Mouse (Mus musculus) urinary bladder, postnatal 4 days (tissue): ENCODE measurements around the gene Setd1b.

Experiments
- DNase-seq, 2 experiments: peaks; one replicate each; pipeline ENCODE4 v3.0.0; 2021 to 2022; ENCODE audit warnings: low spot score in 2 of 2

The Setd1b gene

DNA sequence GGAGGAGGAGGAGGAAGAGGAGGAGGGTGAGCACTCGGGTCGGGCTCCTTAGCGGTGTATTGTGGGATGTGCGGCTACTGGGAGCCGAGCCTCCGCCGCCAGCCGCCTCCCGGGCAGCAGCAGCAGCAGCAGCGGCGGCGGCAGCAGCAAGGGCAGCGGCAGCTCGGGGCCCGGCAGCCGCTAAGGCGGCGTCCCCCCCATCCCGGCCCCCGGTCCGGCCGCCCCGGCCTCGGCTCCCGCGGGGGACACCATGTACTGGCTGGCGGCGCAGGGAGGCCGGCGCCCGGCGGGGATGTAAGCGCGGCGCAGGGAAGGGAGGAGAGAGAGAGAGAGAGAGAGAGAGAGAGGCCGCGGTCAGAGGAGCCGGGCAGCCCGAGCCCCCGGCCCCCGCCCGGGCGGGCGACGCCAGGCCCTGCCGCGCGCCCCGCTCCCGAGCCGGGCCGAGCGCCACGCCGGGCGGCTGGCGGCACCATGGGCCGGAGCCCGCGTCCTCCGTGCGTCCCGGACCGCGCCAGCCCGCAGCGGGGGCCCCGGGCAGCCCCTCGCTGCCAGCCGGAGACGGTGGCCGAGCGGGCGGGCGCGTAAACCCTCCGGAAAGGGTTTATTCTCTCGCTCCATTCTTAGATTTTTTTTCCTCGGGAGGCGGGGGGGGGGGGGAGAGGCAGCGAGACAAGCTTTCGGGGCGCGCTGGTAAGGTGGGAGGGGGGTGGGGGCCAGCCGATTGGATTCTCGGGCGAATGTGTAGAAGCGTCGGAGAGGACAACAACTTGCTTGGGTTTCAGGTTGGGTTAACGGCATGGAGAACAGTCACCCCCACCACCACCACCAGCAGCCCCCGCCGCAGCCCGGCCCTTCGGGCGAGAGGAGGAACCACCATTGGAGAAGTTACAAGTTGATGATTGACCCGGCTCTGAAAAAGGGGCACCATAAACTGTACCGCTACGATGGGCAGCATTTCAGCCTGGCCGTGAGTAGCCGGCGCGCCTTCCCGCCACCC is at the start of gene Setd1b:
TSS of gene Setd1b (plus strand) at position 33 of the 997 bp plus-strand sequence.
- no peak for DNase-seq

DNA sequence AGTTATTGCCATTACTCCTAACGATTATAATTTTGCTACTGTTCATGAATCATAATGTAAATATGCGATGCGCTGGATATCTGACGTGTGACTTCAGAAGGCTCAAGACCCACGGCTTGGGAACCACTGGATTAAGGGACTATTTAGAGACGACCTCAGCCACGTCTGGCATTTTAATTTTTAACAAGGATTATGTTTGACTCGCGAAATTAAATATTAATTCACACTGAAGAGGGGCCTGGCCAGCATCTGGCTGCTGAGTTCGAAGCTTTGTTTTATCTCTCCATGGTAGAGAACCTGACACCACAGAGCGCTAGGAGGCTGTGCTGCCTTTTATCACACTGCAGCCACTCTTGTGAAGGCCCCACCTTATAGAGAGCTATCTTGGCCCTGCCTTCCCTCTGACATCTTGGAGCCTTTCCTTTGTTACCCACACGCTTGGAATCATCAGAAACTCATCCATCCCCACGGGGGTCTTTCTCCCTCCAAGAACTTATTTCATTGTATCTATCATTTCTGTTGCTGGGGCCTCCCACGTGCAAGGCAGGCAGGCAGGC is 48.8 kb upstream of the Setd1b start:
- no peak for DNase-seq

DNA sequence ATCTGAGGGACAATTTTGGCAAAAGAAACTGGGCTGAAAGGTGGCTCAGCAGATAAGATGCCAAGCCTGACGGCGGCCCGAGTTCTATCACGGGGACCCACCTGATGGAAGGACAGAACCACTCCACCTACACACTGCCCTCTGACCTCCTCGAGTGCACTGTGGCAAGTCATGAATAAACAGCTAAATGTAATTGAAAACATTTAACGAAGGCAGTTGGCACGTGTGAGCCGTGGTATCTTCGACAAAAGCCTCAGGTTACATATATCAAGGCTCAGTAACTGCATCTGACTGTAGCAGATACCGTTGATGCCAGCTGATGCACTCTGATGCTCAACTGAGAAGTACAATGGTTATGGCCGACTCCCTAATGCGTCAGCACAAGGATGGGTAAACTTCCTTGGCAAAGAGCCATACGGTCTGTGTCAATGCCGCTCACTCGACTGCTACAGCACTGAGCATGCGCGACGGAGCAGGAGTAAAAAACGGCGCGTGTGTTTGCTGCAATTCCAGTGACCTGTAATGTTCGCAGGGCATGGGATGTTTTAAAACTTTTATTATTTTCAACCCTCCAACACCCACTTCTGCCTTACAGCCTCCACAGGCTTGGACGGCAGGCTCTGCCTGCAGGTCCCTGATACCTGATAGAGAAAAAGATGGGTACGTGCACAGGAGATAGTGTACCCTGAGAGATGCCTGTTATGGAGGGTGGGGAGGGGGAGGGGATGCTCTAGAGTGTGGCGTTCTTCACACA is 47.6 kb upstream of the Setd1b start:
- no peak for DNase-seq

- no peak for DNase-seq
Observed at GRCm38 (mm10) chr5:123096299-123096698, 45.7 kb upstream of the Setd1b start.

DNA sequence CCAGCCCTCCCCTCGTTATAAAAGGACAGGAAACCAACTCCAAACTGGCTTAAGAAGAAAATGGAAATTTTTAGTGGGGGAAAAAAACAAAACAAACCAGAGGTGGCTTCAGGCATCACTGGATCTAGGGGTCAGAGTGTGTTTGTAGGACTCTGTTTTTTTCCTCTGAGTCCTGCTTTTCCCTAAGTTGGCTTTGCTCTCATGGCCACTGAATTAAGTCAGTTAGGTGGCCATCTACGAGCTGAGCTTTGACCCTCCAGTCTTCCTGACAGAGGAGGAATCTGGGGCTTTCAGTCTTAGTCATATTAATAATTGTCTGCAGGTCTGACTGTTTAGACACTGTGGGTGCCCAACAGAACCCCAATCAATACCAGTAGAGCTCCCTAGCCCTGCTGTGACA is 43.5 kb upstream of the Setd1b start:
- no peak for DNase-seq

- DNase-seq: no peak
Observed at GRCm38 (mm10) chr5:123102376-123102775, 39.6 kb upstream of the Setd1b start.

- no peak for DNase-seq
Observed at GRCm38 (mm10) chr5:123103556-123103955, 38.4 kb upstream of the Setd1b start.

- DNase-seq: no peak
Observed at GRCm38 (mm10) chr5:123104769-123105168, 37.2 kb upstream of the Setd1b start.

DNA sequence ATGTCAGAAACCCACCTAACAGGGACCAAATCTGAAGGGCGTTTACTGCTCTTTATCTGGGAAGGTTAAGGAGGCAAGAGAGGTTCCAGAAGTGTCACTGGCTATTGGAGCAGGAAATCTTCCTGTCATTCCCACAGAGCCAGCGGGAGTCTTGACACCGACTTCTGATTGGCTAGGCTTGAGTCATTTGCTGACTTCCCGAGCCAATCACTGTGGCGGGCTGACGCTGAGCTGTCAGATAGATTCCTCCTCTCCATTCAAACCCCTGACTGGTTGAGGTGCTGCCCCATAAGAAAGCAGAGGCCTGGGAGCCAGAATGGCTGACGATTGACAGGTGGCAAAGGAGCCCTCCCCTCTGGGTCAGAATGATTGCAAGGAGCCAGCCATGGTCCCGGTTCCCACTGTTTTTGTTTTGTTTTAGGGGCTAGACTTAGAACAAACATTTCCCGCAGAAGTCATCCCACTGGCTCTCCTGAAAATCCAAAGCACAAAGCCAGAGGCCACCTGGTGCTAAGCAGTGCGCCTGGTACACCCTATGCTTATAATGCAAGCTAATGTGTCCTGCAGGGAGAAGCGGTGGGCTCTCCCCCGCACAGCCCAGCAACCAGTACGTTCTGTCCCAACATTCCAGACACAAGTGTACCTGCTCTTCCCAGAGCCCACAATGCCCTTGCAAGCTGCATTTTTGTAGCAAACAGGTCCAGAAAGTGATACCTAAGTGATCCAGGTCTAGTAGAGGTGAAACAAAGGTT is 32.4 kb upstream of the Setd1b start:
- no peak for DNase-seq

DNA sequence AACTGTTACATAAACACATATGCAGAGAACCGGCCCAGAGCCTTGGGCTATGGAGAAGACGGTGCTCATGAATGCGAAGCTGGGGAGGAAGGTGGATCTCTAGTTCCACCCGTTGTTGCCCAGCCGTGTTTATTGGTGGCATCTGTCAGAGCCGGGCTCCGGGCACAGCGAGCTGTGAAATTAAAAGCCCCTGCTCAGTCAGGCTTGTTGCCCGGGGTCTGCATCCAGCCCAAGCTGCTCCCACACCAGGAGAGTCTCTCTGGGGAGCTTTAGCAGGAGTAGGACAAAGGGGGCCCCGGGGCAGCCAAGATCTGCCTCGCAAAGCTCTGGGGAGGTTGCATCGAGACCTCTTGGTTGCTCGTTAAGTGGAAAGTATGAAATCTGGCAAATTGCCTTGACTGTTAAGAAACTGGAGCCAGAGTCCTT is 31.7 kb upstream of the Setd1b start:
- DNase-seq: no peak

GRCm38 (mm10) chr5:123114109-123114508 is 27.9 kb upstream of the Setd1b start:
- no peak for DNase-seq

GRCm38 (mm10) chr5:123114924-123115323 is 27.1 kb upstream of the Setd1b start:
- DNase-seq: no peak

DNA sequence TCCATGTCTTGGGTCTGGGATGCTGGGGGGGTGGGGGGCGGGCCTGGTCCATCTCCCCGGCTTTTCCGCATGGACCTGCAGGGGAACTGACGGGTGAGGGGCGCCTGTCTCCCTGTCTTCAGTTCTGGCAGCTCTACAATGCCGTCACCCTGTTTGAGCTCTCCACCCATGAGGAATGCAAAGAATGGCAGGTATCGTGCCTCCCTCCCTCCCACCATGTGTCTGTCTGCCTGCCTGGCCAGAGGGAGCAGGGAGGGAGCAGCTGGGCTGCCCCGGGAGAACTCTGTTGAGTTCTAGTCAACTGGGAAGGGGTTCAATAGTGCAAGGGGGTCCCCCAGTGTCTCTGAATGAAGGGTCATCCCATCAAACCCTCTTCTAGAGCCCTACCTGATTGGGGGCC is 25.9 kb upstream of the Setd1b start:
- no peak for DNase-seq

DNA sequence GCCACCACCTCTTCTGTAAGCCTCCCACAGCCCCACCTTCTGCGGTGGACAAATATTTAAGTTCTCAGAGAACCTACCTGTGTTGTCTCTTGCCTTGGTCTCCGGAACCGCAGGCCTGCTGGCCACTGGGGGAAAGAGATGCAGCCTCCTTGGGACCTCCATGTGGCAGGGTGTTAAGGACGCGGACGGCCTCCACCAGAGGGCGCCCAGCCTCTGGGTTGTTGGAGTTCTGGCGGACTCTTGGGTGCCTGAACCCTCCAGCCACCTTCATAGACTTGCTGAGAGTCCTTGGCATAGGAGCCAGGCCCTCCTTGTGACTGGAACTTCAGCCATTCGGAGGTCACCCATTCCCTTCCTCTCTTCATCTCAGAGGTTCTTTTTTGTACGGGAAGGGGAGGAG is 24.7 kb upstream of the Setd1b start:
- DNase-seq: peak; percentile 63 to 81

DNA sequence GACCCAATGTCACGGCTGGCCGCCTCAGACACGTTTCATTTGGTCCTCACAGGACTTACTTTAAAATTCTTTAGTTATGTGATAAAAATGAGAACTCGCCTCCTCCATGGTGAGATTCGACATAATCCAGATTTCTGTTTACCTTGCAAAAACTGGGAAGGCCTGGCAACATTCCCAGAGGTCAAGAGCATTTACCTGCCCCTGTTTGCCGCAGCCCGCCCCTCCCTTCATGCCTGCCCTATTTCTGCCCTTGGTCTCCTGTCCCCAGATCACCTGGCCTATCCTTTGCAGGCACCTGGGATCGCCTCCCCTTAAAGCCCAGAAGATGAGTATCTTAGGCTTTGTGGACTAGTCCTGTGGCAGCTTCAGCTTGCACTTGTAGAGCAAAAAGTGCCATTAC is 24.2 kb upstream of the Setd1b start:
- DNase-seq: no peak

GRCm38 (mm10) chr5:123118826-123119225 is 23.2 kb upstream of the Setd1b start:
- DNase-seq: no peak

DNA sequence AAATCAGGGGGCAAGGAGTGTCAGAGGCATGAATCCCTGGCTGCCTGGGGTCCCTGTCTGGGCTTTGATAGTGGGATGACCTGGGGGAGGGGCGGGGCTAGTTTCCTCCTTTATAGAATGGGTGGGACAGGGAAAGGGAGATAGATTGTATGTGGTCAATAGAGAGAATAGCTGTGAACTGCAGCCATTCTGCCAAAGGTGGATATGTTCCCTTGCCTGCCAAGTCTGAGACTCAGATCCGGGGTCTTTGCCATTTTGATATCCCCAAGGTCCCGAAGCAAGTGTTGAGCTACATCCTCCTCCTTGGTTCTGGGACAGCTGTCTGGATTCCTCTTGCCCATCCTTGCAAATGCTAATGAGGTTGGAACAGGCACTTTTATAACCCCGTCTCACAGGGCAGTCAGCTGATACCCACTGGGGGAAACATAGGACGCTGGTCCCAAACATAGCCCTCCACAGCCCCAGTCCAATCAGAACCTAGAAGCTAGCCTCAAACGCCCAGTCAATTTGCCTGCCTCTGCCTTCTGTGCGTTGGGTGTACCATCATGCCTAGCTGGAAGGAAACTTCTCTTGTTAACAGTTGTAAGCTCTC is 21.3 kb upstream of the Setd1b start:
- DNase-seq: no peak

- no peak for DNase-seq
Observed at GRCm38 (mm10) chr5:123122181-123122580, 19.8 kb upstream of the Setd1b start.

- DNase-seq: no peak
Observed at GRCm38 (mm10) chr5:123125105-123125504, 16.9 kb upstream of the Setd1b start.

DNA sequence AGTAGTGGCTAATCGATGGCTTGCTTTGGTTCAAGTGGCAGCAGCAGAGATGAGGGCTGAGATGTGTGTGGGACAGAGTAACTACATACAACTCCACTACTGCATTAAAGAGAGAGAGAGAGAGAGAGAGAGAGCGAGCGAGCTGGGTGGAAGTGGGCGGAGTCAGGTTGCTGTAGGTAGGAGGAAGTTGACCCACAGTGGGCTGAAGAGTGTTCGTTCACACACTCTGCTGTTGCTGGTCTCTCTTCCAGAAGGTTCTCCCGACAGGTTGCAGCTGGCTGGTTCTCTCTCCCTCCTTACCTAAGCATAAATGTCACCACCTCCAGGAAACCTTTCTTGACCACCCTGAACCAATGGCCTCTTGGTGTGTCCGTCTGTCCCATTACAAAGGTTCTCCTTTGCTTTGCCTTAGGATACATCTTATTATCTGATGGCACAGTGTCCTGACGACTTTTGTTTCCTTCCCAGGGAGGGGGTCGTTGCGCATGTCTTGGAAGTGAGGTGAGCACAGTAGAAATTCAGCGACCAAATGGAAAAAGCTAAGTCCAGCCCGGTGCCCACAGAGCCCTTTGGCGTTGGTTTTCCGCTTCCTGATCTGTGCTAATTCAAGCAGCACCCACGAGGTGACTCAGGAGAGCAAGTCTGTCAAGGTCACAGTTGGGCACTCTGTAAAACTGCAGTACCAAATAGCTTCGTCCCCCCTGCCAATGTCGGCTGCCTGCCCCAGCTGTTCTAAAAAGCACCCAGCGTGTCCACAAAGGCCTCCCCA is 16.2 kb upstream of the Setd1b start:
- DNase-seq: no peak

DNA sequence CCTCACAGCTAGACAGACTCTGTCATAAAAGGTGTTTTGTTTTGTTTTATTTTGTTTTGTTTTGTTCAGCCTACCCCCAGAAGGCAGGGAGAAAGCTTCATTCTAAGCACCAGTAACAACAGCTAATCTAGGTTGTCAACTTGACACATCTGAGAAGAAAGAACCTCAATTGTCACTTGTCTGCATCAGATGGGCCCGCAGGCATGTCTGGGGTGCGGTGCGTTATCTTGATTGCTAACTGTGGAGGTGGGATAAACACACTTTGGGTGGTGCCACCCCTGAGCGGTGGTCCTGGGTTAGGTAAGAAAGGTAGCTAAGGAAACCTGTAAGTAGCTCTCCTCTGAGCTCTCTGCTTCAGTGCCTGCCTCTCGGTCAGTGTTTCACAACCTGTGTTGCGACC is 15.0 kb upstream of the Setd1b start:
- DNase-seq: no peak
